Mouse (Mus musculus) activated CD4-positive, CD25-positive, alpha-beta regulatory T cell, adult 4 months (primary cell): ENCODE data around the gene Mylk4. TPM values are rescaled to one million over a fixed set of nuclear protein-coding genes. Genes with fewer than 3 reads are reported as not detected.
A peak's percentile ranks its signal among the peaks of the same experiment; 100 is the strongest.

Experiments used
- ATAC-seq: one replicate; pipeline ENCODE4 v1.8.0; 2017
- polyA plus RNA-seq, 2 experiments: library from polyadenylated mRNA; unstranded; fragments of 100-300 nt; shearing (Covaris generic); gene quantifications; one replicate each; pipeline ENCODE4 v1.2.1; 2017

The Mylk4 gene
- polyA plus RNA-seq, 2 experiments from 2014 or later = not detected

DNA sequence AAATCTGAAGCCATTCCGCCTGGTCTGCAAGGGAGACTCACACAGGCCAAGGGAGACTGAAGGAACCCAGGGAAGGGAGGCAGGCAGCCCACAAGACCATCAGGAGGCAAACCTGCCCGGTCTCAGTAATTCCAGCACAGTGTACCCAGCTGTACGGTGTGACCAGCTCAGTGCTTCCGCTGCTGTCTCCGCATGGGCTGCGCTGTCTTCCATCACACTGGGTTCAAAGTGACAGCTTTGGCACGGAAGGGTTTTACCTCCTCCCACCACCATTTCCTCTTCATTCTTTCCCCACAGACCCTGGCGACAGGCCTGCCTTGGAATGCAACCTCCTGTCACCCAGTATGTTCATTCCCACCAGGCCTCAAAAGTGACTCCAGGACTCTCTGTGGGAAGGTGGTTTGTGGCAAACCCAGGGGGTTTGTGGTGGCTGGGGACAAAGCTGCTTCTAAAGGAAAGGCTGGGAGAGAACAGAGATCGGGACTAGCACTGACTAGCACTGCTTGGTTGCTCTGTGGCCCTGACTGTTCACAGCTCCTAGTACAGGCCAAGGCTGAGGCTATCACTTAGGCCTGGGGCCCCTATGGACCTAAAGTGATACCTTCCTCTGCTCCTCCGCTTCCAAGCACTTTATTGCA is 77.0 kb downstream of the Mylk4 start:
- no peak for ATAC-seq

- ATAC-seq = no peak
These were observed 78.4 kb downstream of the Mylk4 start for GRCm38 (mm10) chr13:32705315-32705714.

GRCm38 (mm10) chr13:32704911-32705310 is 78.8 kb downstream of the Mylk4 start:
- no peak for ATAC-seq

DNA sequence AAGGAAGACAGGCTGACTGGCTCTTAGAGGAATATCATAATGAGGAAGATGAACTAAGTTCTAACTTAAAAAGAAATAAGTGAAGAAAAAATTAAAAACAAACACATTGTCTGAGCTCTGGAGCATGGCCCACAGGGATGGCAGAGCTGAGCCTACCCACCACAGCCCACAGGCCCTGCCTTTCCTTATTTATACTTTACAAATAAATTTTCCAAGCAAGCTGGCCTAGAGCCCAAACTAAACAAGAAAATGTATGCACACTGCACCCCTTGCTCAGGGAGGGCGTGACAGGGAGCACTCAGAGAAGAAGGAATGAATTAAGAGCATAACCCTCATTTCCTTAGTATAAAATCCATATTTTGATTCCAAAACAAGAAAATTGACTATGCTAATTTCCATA is 82.2 kb downstream of the Mylk4 start:
- ATAC-seq = no peak

DNA sequence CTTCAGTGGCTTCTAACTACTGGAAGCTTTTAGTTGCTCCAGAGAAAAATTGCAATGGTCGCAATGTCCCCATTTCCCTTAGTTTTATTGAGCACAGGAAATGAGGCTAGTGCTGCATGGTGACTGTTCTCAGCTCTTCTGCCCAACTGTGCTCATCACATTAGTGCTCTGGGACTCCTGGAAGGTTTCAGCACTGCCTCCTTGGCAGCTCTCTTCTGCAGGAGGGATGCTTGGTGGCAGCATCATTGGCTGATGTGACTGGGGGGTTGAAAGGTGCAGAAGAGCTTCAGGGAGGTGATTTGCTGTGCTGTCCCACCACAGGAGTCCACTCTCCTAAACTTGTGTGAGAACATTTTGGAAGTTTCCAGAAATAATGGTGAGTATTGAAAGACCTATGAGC is 84.4 kb downstream of the Mylk4 start:
- ATAC-seq = no peak

GRCm38 (mm10) chr13:32698956-32699355 is 84.8 kb downstream of the Mylk4 start:
- ATAC-seq = no peak

- ATAC-seq = no peak
These were observed 89.8 kb downstream of the Mylk4 start for GRCm38 (mm10) chr13:32693886-32694455.

DNA sequence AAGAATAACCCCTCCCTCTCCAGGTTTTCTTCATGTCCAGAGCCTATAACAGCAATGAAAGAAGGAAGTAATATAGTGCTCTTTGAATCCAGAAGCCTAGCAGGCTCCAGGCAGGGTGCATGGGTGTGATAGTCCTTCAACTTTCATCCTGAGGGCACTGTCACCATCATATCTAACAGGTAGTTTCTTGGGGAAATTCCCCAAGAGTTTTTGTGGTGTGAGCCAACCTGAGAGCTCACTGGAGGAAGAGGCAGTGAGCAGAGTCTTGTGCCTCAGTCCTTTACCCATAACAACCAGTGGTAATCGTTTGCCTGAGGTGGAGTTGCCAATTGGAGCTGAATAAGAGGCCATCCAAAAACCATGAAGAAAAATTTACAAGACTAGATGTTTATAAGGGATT is 91.2 kb downstream of the Mylk4 start:
- peak; percentile 83 for ATAC-seq

GRCm38 (mm10) chr13:32690279-32690678 is 93.5 kb downstream of the Mylk4 start:
- ATAC-seq = no peak

DNA sequence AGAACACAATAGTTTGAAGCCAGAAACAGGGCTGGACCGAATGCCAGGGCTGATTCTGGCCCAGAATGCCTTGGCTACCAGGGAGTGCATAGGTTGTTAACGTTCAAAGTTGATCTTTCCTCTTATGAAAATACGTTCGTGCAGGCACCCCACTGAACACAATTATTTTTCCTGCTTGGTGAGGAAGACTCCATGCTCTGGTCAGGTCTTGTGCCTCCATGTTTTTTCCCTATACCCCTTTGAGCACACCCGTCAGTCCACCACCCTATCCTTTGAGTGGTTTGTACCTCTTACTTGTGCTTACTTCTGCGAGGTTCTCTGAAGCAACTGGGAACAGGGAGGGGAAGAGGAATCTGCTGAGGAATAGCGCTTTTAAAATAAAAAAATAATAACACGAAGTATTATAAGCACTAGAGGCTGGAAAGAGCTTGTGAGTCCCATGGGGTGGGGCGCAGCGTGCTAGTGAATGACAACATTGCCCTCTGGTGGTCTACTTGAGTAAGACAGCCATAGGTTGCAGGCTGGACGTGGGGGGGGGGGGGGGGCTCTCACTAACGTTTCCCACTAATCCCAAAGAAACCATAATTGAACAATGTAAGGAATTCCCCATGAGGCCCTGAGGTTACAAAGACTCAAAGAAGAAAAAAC is 102.8 kb downstream of the Mylk4 start:
- no peak for ATAC-seq

- ATAC-seq = no peak
These were observed 103.6 kb downstream of the Mylk4 start for GRCm38 (mm10) chr13:32680121-32680551.

DNA sequence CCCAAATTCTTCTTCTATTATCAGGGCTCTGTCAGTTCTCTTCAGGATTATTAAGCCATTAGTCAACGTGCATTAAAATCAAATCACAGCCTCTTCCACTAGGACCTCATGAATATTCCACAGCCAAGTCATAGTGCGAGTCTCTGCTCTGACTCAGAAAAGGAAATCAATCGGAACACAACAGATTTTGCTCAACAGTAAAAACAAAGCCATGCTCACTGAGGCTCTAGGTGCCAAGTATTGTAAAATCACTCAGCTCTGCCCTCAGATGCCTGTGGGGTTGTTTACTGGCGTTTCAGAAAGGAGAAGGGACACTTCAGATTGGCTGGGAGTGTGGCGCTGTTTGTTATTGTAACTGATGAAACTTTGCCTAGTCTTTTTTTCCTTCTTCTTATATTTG is 104.8 kb downstream of the Mylk4 start:
- no peak for ATAC-seq

DNA sequence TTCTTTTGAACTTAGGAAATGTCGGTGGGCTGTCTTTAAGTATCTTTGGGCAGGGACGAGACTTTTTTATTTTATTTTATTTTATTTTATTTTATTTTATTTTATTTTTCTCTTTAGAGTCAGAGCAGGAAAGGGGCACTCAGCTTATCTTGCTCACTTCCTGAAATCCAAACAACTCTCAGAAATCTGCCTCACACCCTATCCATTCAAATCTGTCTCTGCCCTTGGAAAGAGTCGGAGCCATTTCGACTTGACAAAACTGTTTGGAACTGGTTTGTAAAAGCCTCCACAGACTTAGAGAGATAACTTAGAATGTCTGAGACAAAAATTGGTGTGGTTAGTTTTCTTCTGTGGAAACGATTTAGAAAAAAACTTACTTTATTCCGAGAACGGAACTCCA is 113.0 kb downstream of the Mylk4 start:
- ATAC-seq = no peak

GRCm38 (mm10) chr13:32668296-32668695 is 115.5 kb downstream of the Mylk4 start:
- ATAC-seq = no peak

DNA sequence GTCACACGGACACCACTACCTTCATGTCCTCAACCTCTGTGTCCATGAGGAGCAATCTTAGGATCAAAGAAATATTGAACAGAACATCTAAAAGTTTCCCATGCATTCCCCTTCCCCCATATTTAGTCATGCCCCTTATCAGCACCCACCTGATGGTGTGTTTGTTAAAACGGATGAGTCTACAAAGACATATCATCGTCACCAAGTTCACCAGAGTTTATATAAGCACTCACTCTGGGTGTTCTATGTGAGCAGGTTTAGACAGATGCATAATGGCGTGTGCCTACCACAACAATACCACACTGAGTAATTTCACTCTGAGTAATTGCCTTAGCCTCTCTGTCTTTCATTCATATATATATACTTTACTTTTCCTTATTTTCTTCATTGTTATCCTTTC is 116.4 kb downstream of the Mylk4 start:
- ATAC-seq = no peak

DNA sequence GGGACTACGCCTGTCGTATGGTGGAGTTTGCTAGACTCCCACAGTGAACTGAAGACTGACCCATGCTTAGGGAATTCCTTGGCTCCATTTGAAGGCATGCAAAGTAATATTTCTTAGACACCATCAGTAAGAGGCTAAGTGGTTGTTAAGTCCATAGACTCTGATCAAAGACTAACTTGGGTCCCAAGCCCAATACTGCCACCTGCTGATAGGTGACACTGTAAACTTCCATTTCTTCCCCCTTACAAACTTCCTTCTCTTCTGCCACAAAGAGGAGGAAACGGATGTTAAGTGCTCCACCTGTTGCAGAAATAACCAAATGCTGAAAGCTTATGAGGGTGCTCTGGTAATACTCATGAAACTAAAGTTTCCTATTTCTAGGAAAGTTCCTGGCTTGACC is 121.7 kb downstream of the Mylk4 start:
- ATAC-seq = no peak

GRCm38 (mm10) chr13:32660294-32660693 is 123.5 kb downstream of the Mylk4 start:
- ATAC-seq = peak; percentile 36

GRCm38 (mm10) chr13:32659271-32659670 is 124.5 kb downstream of the Mylk4 start:
- no peak for ATAC-seq

DNA sequence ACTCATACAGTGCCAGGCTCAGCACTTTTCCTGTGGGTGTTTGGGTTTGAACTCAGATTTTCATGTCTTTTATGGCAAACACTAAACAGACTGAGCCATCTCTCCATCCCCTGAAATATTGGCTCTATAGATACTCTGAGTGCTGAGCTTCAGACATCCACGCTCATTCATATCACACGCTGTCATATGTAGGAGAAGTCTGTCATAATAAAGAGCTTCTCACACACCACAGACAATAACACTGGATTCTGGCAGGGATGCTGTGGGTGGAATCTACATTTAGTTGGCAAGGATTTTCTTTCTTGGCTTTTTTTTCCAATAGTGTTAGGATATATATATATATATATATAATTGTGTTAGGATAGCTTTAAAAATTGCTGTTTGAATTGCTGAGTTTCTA is 126.2 kb downstream of the Mylk4 start:
- ATAC-seq = no peak

Other genes with a start within 250 kb of the Mylk4 start
- gene Wrnip1, start 18.1 kb upstream of the Mylk4 start, polyA plus RNA-seq = 1 to 10 TPM; 6.6 to 7.3 TPM
- gene D930007J09Rik, start 18.9 kb upstream of the Mylk4 start, polyA plus RNA-seq = not detected
- gene Serpinb1a, start 67.2 kb upstream of the Mylk4 start, polyA plus RNA-seq = 10 to 100 TPM; 20.2 to 24.3 TPM
- not detected for gene Serpinb1c, start 114.3 kb upstream of the Mylk4 start, polyA plus RNA-seq
- 10 to 100 TPM; 35.6 to 41.4 TPM for gene Serpinb6b, start 181.3 kb upstream of the Mylk4 start, polyA plus RNA-seq
- 10 to 100 TPM; 17.0 to 20.8 TPM for gene Serpinb9, start 219.3 kb upstream of the Mylk4 start, polyA plus RNA-seq
- under 1 TPM in 1 of 2 experiments, not detected in 1; 0.15 TPM for gene Serpinb9b, start 243.5 kb upstream of the Mylk4 start, polyA plus RNA-seq